Mouse (Mus musculus) gastrocnemius, postnatal 36 days (tissue): Measurements from ENCODE around the gene Ercc6l. TPM values are rescaled to one million over a fixed set of nuclear protein-coding genes. Genes with fewer than 3 reads are reported as not detected.

Experiments used
- DNase-seq, 2 experiments: peaks; one replicate each; pipeline ENCODE4 v3.0.0; 2022
- intact Hi-C: fragments of 180-260 bp; cut with DNase I; formaldehyde crosslinking; loops from one replicate; pipeline ENCODE4 v1.15.1; 2025
- long read RNA-seq, 2 experiments: library from polyadenylated mRNA; stranded (forward); transcript quantifications; one replicate each; pipeline ENCODE4 v2.0.0; 2021
- total RNA-seq, 2 experiments: library from RNA; stranded (reverse); gene quantifications; 2 replicates each; pipeline ENCODE4 v1.2.3; 2021

Gene Ercc6l
- total RNA-seq, result under 1 TPM; 0.12 to 0.15 TPM
- long read RNA-seq, experiment 1, result 0 reads
- long read RNA-seq, experiment 2, result 0 reads

- DNase-seq, result peak; percentile 84 to 86
- intact Hi-C loops, result loop anchor here (5.0 kb wide), 2 partner anchors 35 to 325 kb away; no protein-coding TSS in a partner anchor
These were observed at the start of gene Ercc6l for GRCm38 (mm10) chrX:102156618-102157422. Gene Ercc6l (minus strand): TSS chrX:102157091.

- intact Hi-C loops, result no loop called here
These were observed 33.9 kb upstream of the Ercc6l start for GRCm38 (mm10) chrX:102190840-102191239.

GRCm38 (mm10) chrX:102189581-102189980, 32.7 kb upstream of the Ercc6l start:
- intact Hi-C loops, result no loop called here
- DNase-seq, result no peak

More at GRCm38 (mm10) chrX:102190840-102191239, 33.9 kb upstream of the Ercc6l start:
- no peak for DNase-seq

- intact Hi-C loops, result no loop called here
- DNase-seq, result peak; percentile 73 to 76
These were observed 32.0 kb upstream of the Ercc6l start, which contains the start of gene Rps4x for GRCm38 (mm10) chrX:102188712-102189497. Gene Rps4x (minus strand): TSS chrX:102189394.

- intact Hi-C loops, result no loop called here
- DNase-seq, result no peak
These were observed 30.3 kb upstream of the Ercc6l start for GRCm38 (mm10) chrX:102187023-102187699.

GRCm38 (mm10) chrX:102182575-102182974, 25.7 kb upstream of the Ercc6l start:
- no peak for DNase-seq
- intact Hi-C loops, result no loop called here

GRCm38 (mm10) chrX:102175538-102176287, 18.8 kb upstream of the Ercc6l start:
- no peak for DNase-seq
- intact Hi-C loops, result no loop called here

GRCm38 (mm10) chrX:102170900-102171299, 14.0 kb upstream of the Ercc6l start:
- DNase-seq, result no peak
- intact Hi-C loops, result no loop called here

GRCm38 (mm10) chrX:102170135-102170534, 13.2 kb upstream of the Ercc6l start:
- intact Hi-C loops, result no loop called here
- no peak for DNase-seq

GRCm38 (mm10) chrX:102169724-102170123, 12.8 kb upstream of the Ercc6l start:
- intact Hi-C loops, result no loop called here
- no peak for DNase-seq

GRCm38 (mm10) chrX:102166986-102167385, 10.1 kb upstream of the Ercc6l start:
- intact Hi-C loops, result no loop called here
- no peak for DNase-seq

- DNase-seq, result no peak
- intact Hi-C loops, result no loop called here
These were observed 9.6 kb upstream of the Ercc6l start for GRCm38 (mm10) chrX:102166521-102166920.

GRCm38 (mm10) chrX:102163529-102163928, 6.6 kb upstream of the Ercc6l start:
- peak; percentile 21 to 28 for DNase-seq
- intact Hi-C loops, result no loop called here

- no peak for DNase-seq
- intact Hi-C loops, result no loop called here
These were observed 6.2 kb upstream of the Ercc6l start for GRCm38 (mm10) chrX:102163096-102163495.

- intact Hi-C loops, result no loop called here
- DNase-seq, result no peak
These were observed 3.6 kb upstream of the Ercc6l start for GRCm38 (mm10) chrX:102160528-102160927.

GRCm38 (mm10) chrX:102159778-102160177, 2.9 kb upstream of the Ercc6l start:
- no peak for DNase-seq
- intact Hi-C loops, result loop anchor here (5.0 kb wide), 2 partner anchors 37 to 323 kb away; no protein-coding TSS in a partner anchor

- no peak for DNase-seq
- intact Hi-C loops, result loop anchor here (5.0 kb wide), 2 partner anchors 35 to 325 kb away; no protein-coding TSS in a partner anchor
These were observed 516 bp upstream of the Ercc6l start for GRCm38 (mm10) chrX:102157423-102157791.

GRCm38 (mm10) chrX:102141157-102141556, 15.7 kb downstream of the Ercc6l start:
- intact Hi-C loops, result no loop called here

GRCm38 (mm10) chrX:102121321-102121720, 35.6 kb downstream of the Ercc6l start:
- DNase-seq, result no peak
- intact Hi-C loops, result loop anchor here (5.0 kb wide), 1 partner anchor 36 kb away; the partner anchor contains the start of gene Ercc6l

More at GRCm38 (mm10) chrX:102141157-102141556, 15.7 kb downstream of the Ercc6l start:
- DNase-seq, result no peak
